Mouse (Mus musculus) spleen, postnatal 36 days (tissue): ENCODE data around the gene Mark2.

ENCODE experiments used
- DNase-seq, 2 experiments: peaks; one replicate each; pipeline ENCODE4 v3.0.0; 2022; ENCODE audit warnings: low spot score in 2 of 2, mixed read lengths in 1 of 2

Gene Mark2

GRCm38 (mm10) chr19:7295071-7295658, 46.5 kb downstream of the Mark2 start:
- DNase-seq, result peak; percentile 88

- DNase-seq, result peak; percentile 38 to 43
Observed at GRCm38 (mm10) chr19:7294098-7294876, 47.4 kb downstream of the Mark2 start.

- no peak for DNase-seq
Observed at GRCm38 (mm10) chr19:7291958-7292709, 49.5 kb downstream of the Mark2 start.

- no peak for DNase-seq
Observed at GRCm38 (mm10) chr19:7289767-7290166, 51.9 kb downstream of the Mark2 start.

- no peak for DNase-seq
Observed at GRCm38 (mm10) chr19:7288288-7288687, 53.4 kb downstream of the Mark2 start.

GRCm38 (mm10) chr19:7286563-7287315, 54.9 kb downstream of the Mark2 start:
- DNase-seq, result no peak

GRCm38 (mm10) chr19:7280557-7281330, 60.9 kb downstream of the Mark2 start:
- no peak for DNase-seq

- DNase-seq, result peak in 1 of 2 experiments; percentile 32
Observed at GRCm38 (mm10) chr19:7279114-7279513, 62.5 kb downstream of the Mark2 start.

- no peak for DNase-seq
Observed at GRCm38 (mm10) chr19:7278200-7278906, 63.3 kb downstream of the Mark2 start.

- DNase-seq, result no peak
Observed at GRCm38 (mm10) chr19:7276796-7277195, 64.9 kb downstream of the Mark2 start.

GRCm38 (mm10) chr19:7276053-7276659, 65.5 kb downstream of the Mark2 start:
- no peak for DNase-seq

GRCm38 (mm10) chr19:7275131-7275789, 66.4 kb downstream of the Mark2 start:
- no peak for DNase-seq

GRCm38 (mm10) chr19:7274326-7274990, 67.2 kb downstream of the Mark2 start:
- no peak for DNase-seq

- no peak for DNase-seq
Observed at GRCm38 (mm10) chr19:7273486-7273885, 68.2 kb downstream of the Mark2 start.

- DNase-seq, result no peak
Observed at GRCm38 (mm10) chr19:7269290-7270044, 72.2 kb downstream of the Mark2 start.

- DNase-seq, result peak; percentile 57 to 64
Observed at GRCm38 (mm10) chr19:7268722-7269090, 73.0 kb downstream of the Mark2 start.

- DNase-seq, result peak; percentile 78 to 82
Observed at GRCm38 (mm10) chr19:7267781-7268721, 73.6 kb downstream of the Mark2 start.
